Mouse (Mus musculus): ENCODE measurements at regions not wholly inside any gene's neighbourhood (a gene's known extent, or its start where the extent isn't known, plus 50 kb on each side); places are given as distances from the start of the nearest gene placed in this dataset.

- TF ChIP-seq CTCF (IDR thresholded peaks at IDR 0.05; ENCODE audit: borderline replicate concordance, extremely low read depth, insufficient read depth, insufficient read length): no peak
- no peak for TF ChIP-seq POLR2A (IDR thresholded peaks at IDR 0.05; ENCODE audit: borderline replicate concordance, extremely low read depth, insufficient read depth, insufficient read length, poor library complexity, severe bottlenecking)
Measured at GRCm38 (mm10) chr15:96763611-96764010, 64.1 kb upstream of the Slc38a2 start.

Data from brain, embryonic 14.5 days (tissue).